Mouse (Mus musculus): ENCODE measurements around the gene Gpx7.

GRCm38 (mm10) chr4:108388741-108389140 is 18.0 kb downstream of the Gpx7 start:
- TF ChIP-seq CTCF (IDR thresholded peaks at IDR 0.05; ENCODE audit: low read depth, low read length) (no peak), TAL1 (conservative IDR thresholded peaks at IDR 0.05; ENCODE audit: low read depth, low read length) (no peak), GATA1 (IDR thresholded peaks at IDR 0.05; ENCODE audit: borderline replicate concordance, low read length) (no peak), POLR2AphosphoS5 (IDR thresholded peaks at IDR 0.05; ENCODE audit: insufficient replicate concordance, low read depth, low read length) (no peak)
